Mouse (Mus musculus) limb, embryonic 15.5 days (tissue): ENCODE results near the gene Ambra1. TPM values are rescaled to one million over a fixed set of nuclear protein-coding genes. Genes with fewer than 3 reads are reported as not detected.

Experiments used
- microRNA-seq: library from miRNA; unstranded; fragments of <30 nt; microRNA quantifications from one replicate; pipeline ENCODE4, GENCODE M21; 2016
- polyA plus RNA-seq: library from polyadenylated mRNA; unstranded; fragments of >200 nt; fragmentation: Nextera tagmentation; extraction: Ambion mirVana; gene quantifications from 2 replicates; pipeline ENCODE4 v1.2.1, GENCODE M21; 2015

Ambra1 gene
- polyA plus RNA-seq, 1 experiment from 2014 or later = 17.1 TPM

Small RNA genes within 50 kb of the gene (microRNA-seq; reads per million reads assigned to microRNA genes)
- not detected for gene Mir6999

Other genes with a start within 250 kb of the Ambra1 start
- gene Ckap5, start 203.4 kb upstream of the Ambra1 start, polyA plus RNA-seq = 75.2 and 78.4 TPM in 2 replicates
- gene F2, start 93.7 kb upstream of the Ambra1 start, polyA plus RNA-seq = 1.8 and 2.2 TPM in 2 replicates
- 10.4 and 12.7 TPM in 2 replicates for gene Zfp408, start 80.3 kb upstream of the Ambra1 start, polyA plus RNA-seq
- 129 and 139 TPM in 2 replicates for gene Arhgap1, start 80.3 kb upstream of the Ambra1 start, polyA plus RNA-seq
- gene Atg13, start 19.6 kb upstream of the Ambra1 start, polyA plus RNA-seq = 32.3 and 33.7 TPM in 2 replicates
- gene Harbi1, start 19.3 kb upstream of the Ambra1 start, polyA plus RNA-seq = 20.9 and 21.9 TPM in 2 replicates
- 0.20 and 0.29 TPM in 2 replicates for gene Chrm4, start 197.1 kb downstream of the Ambra1 start, polyA plus RNA-seq
- 899 and 1,046 TPM in 2 replicates for gene Mdk, start 202.2 kb downstream of the Ambra1 start, polyA plus RNA-seq
- 0.45 TPM in 2 replicates for gene Gm9821, start 215.6 kb downstream of the Ambra1 start, polyA plus RNA-seq
- gene Dgkz, start 245.7 kb downstream of the Ambra1 start, polyA plus RNA-seq = 30.9 and 35.9 TPM in 2 replicates